Mouse (Mus musculus): ENCODE measurements around the gene Pate4. TPM values are rescaled to one million over a fixed set of nuclear protein-coding genes. Genes with fewer than 3 reads are reported as not detected.

Pate4 gene
- polyA plus RNA-seq, 1 experiment from 2014 or later: not detected

Other genes starting within 250 kb of the Pate4 start
- 5.0 and 5.8 TPM in 2 replicates for gene Cdon, start 190.8 kb downstream of the Pate4 start, polyA plus RNA-seq (2015; fragmentation: Nextera tagmentation; extraction: Ambion mirVana)
- gene Gm1113, start 93.7 kb downstream of the Pate4 start, polyA plus RNA-seq (2015; fragmentation: Nextera tagmentation; extraction: Ambion mirVana): not detected in 2 replicates
- 0.57 and 0.63 TPM in 2 replicates for gene Ddx25, start 53.4 kb downstream of the Pate4 start, polyA plus RNA-seq (2015; fragmentation: Nextera tagmentation; extraction: Ambion mirVana)
- gene Pus3, start 53.3 kb downstream of the Pate4 start, polyA plus RNA-seq (2015; fragmentation: Nextera tagmentation; extraction: Ambion mirVana): 13.6 and 14.3 TPM in 2 replicates
- gene Pate2, start 41.7 kb downstream of the Pate4 start, polyA plus RNA-seq (2015; fragmentation: Nextera tagmentation; extraction: Ambion mirVana): 0.37 and 0.53 TPM in 2 replicates
- 14.4 and 14.5 TPM in 2 replicates for gene Hyls1, start 41.5 kb downstream of the Pate4 start, polyA plus RNA-seq (2015; fragmentation: Nextera tagmentation; extraction: Ambion mirVana)
- gene Pate3, start 36.3 kb upstream of the Pate4 start, polyA plus RNA-seq (2015; fragmentation: Nextera tagmentation; extraction: Ambion mirVana): not detected in 2 replicates
- not detected in 2 replicates for gene Pate1, start 75.4 kb upstream of the Pate4 start, polyA plus RNA-seq (2015; fragmentation: Nextera tagmentation; extraction: Ambion mirVana)
- gene Gm17677, start 129.1 kb upstream of the Pate4 start, polyA plus RNA-seq (2015; fragmentation: Nextera tagmentation; extraction: Ambion mirVana): not detected in 2 replicates
- gene Gm17727, start 166.2 kb upstream of the Pate4 start, polyA plus RNA-seq (2015; fragmentation: Nextera tagmentation; extraction: Ambion mirVana): not detected in 2 replicates
- not detected in 2 replicates for gene Gm27235, start 178.2 kb upstream of the Pate4 start, polyA plus RNA-seq (2015; fragmentation: Nextera tagmentation; extraction: Ambion mirVana)
- not detected in 2 replicates for gene D730048I06Rik, start 178.2 kb upstream of the Pate4 start, polyA plus RNA-seq (2015; fragmentation: Nextera tagmentation; extraction: Ambion mirVana)
- gene 9230110F15Rik, start 232.2 kb upstream of the Pate4 start, polyA plus RNA-seq (2015; fragmentation: Nextera tagmentation; extraction: Ambion mirVana): not detected in 2 replicates

Measured in heart, embryonic 16.5 days (tissue).